Mouse (Mus musculus): ENCODE measurements around the gene Itga4.

DNA sequence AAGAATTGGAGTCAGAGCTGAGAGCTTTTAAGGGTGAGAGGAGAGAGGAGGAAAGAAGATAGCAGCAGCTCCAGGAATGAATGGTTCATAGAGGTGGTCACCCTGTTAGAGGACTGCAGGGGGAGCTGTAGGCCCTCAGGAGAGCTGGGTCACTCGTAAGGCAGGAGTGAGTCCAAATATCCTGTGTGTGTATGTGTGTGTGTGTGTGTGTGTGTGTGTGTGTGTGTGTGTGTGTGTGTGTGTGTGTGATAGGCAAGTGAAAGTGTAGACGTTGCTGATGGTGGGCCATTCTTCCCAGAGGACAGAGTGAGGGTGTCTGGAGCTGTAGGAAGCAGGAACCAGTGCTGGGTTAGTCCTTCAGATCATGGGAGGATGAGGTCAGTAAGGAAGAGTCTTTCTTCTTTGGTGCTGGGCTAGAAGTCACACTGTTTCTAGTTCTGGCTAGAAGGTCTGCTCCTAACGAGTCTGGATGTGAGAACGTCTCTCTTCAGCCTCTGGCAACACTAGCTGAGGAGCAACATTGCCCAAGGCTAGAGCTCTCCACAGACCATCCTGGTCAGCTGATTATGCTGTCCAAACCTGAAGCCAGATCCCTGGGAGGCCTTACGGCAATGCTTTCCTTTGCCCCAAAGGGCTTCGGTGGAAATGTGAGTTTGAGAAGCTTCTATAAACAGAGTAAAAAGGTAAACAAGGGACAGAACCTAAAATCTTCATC lies 117.4 kb downstream of the Itga4 start:
- TF ChIP-seq GATA1 (IDR thresholded peaks at IDR 0.05; ENCODE audit: borderline replicate concordance, low read length), result no peak
- no peak for TF ChIP-seq FLI1 (IDR thresholded peaks at IDR 0.05; ENCODE audit: low read length)
